Mouse (Mus musculus) liver, postnatal 0 days (tissue): ENCODE measurements at regions not wholly inside any gene's neighbourhood (a gene's known extent, or its start where the extent isn't known, plus 50 kb on each side); places are given as distances from the start of the nearest gene placed in this dataset.

ENCODE experiments used
- ATAC-seq: fragments of 200-750 bp; cut with Nextera tagmentation; 2 replicates; pipeline ENCODE4 v1.8.0; 2017; ENCODE audit warnings: mild to moderate bottlenecking, moderate library complexity
- DNase-seq: peaks from one replicate; pipeline ENCODE4 v3.0.0-alpha.2; 2016
- H3K27ac ChIP-seq: fragments of 300-500 bp; sonication (generic); 2 replicates; pipeline ENCODE4 v1.5.1; 2014; ENCODE audit warnings: antibody characterized with exemption, moderate library complexity, mild to moderate bottlenecking, low read depth
- H3K27me3 ChIP-seq: fragments of 300-500 bp; sonication (generic); 2 replicates; pipeline ENCODE4 v1.6.1; 2014; ENCODE audit warnings: low read length, control low read depth, mixed read lengths; ENCODE audit not compliant: insufficient read depth
- H3K36me3 ChIP-seq: fragments of 300-500 bp; sonication (generic); replicated peaks from 2 replicates; pipeline ENCODE4 v1.6.1; 2014; ENCODE audit warnings: mild to moderate bottlenecking, control low read depth, low read length, moderate library complexity, mixed read lengths; ENCODE audit not compliant: insufficient read depth
- H3K4me1 ChIP-seq: fragments of 300-500 bp; sonication (generic); 2 replicates; pipeline ENCODE4 v1.6.1; 2014; ENCODE audit warnings: antibody characterized with exemption, mild to moderate bottlenecking, control low read depth; ENCODE audit not compliant: insufficient read depth
- H3K4me2 ChIP-seq: fragments of 300-500 bp; sonication (generic); 2 replicates; pipeline ENCODE4 v1.6.1; 2014; ENCODE audit warnings: low read depth, mild to moderate bottlenecking, low read length, moderate library complexity, mixed read lengths
- H3K4me3 ChIP-seq: fragments of 300-500 bp; sonication (generic); 2 replicates; pipeline ENCODE4 v1.5.1; 2014; ENCODE audit warnings: low read depth, low read length
- H3K9ac ChIP-seq: fragments of 300-500 bp; sonication (generic); replicated peaks from 2 replicates; pipeline ENCODE4 v1.6.1; 2014; ENCODE audit warnings: mild to moderate bottlenecking, moderate library complexity
- H3K9me3 ChIP-seq: fragments of 300-500 bp; sonication (generic); 2 replicates; pipeline ENCODE4 v1.6.1; 2016; ENCODE audit warnings: mild to moderate bottlenecking, control low read depth, low read length, mixed read lengths
- CTCF ChIP-seq: sonication (generic); IDR thresholded peaks from 2 replicates; pipeline ENCODE4 v1.5.1; 2016; ENCODE audit warnings: antibody characterized with exemption, low read depth
- EP300 ChIP-seq: IDR thresholded peaks from 2 replicates; pipeline ENCODE4 v1.6.1; 2016; ENCODE audit warnings: antibody characterized with exemption, low read depth, mild to moderate bottlenecking
- WGBS: fragments of 180-500 bp; shearing (Covaris S2); extraction: QIAGEN DNeasy Blood & Tissue Kit; methylation state at CpG from one replicate; pipeline ENCODE4 v1.1.7; 2014; ENCODE audit not compliant: insufficient replicate concordance; 5-methylcytosine and 5-hydroxymethylcytosine counted together

- no peak for ATAC-seq
- H3K9ac ChIP-seq: no peak overlapping the region
- DNase-seq: no peak
- no peak overlapping the region for H3K27ac ChIP-seq
- no peaks in the 10 kb centered on the region for H3K4me1 ChIP-seq
- no peaks in the 10 kb centered on the region for H3K9me3 ChIP-seq
- TF ChIP-seq CTCF (no peak), EP300 (no peak)
- H3K27me3 ChIP-seq: no peaks in the 10 kb centered on the region
- no peak overlapping the region for H3K4me2 ChIP-seq
- no peak overlapping the region for H3K4me3 ChIP-seq
- H3K36me3 ChIP-seq: no peaks in the 10 kb centered on the region
These were observed 306.2 kb downstream of the Etaa1 start for GRCm38 (mm10) chr11:17647441-17647840.

DNA sequence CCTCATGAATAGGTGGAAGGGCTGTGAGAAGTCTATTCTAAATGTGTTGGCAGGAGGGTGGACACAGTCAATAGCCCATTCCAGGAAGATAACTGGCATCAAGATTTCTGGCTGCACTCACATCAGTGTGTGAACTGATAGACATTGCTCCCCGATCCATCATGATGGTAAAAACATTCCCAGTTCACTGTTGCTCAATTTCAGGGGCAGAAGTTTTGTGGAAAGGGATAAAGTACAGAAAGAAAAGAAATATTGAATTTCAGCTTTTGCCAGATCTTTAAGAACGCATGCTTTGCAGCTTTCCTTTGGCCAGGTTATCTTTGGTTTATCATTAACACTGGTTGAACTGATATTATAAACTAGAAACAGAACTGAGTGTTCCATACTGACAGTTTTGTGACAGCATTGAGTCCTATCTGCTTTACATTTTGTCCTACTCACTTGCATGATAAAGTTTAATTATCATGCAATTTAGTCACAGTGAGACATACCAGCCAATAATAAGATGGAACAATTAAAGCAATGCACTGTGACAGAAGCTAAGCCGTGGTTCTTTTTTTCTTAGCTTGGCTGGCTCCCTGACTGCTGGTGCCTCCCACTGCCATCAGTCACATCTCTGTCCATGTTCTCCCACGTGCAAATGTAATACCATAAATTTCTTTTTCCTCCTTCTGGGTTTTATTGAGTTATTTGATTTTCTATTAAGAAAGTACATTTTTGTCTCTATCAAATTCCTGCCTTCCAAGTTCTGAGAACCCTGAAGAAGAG lies 302.1 kb downstream of the Etaa1 start:
- Histone ChIP-seq H3K9me3 (no peaks in the 10 kb centered on the region), H3K27me3 (no peaks in the 10 kb centered on the region), H3K4me3 (no peak overlapping the region), H3K4me2 (no peak overlapping the region), H3K4me1 (no peaks in the 10 kb centered on the region), H3K27ac (no peak overlapping the region), H3K36me3 (no peaks in the 10 kb centered on the region), H3K9ac (no peak overlapping the region)
- no peak for TF ChIP-seq CTCF
- no peak for ATAC-seq
- WGBS: 61% methylated on average over 4 of the region's 4 CpGs
- no peak for DNase-seq

DNA sequence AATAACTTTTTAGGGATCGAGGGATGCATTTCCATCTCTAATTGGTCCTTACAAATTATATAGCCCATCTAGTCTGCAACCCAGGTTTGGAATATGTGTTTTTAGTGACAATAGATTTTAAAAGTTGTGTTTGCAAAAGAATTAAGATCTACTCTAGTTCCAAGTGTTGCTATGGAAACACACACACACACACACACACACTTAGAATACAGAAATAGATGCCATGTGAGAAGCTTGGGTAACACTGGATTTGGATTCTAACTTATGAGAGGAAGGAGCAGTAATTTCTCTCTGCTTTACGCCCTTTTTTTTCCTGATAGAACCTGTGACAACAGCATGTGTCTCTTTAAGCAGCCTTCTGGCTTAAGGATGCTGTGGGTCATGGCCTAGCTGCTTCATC lies 297.8 kb downstream of the Etaa1 start:
- WGBS: 78% methylated on average over 2 of the region's 2 CpGs
- no peak for TF ChIP-seq EP300
- no peak for TF ChIP-seq CTCF
- H3K4me3 ChIP-seq: no peak overlapping the region
- H3K27me3 ChIP-seq: no peaks in the 10 kb centered on the region
- no peak for ATAC-seq
- DNase-seq: no peak
- no peak overlapping the region for H3K9ac ChIP-seq
- no peaks in the 10 kb centered on the region for H3K4me1 ChIP-seq
- H3K27ac ChIP-seq: no peak overlapping the region
- H3K4me2 ChIP-seq: no peak overlapping the region
- H3K36me3 ChIP-seq: no peaks in the 10 kb centered on the region
- no peaks in the 10 kb centered on the region for H3K9me3 ChIP-seq

- H3K4me3 ChIP-seq: no peak overlapping the region
- DNase-seq (no peak), ATAC-seq (no peak)
- 74% methylated on average over 3 of the region's 3 CpGs for WGBS
- H3K27ac ChIP-seq: no peak overlapping the region
- H3K27me3 ChIP-seq: no peaks in the 10 kb centered on the region
- H3K36me3 ChIP-seq: no peaks in the 10 kb centered on the region
- no peak overlapping the region for H3K9ac ChIP-seq
- no peaks in the 10 kb centered on the region for H3K9me3 ChIP-seq
- no peaks in the 10 kb centered on the region for H3K4me1 ChIP-seq
- H3K4me2 ChIP-seq: no peak overlapping the region
- TF ChIP-seq EP300: no peak
- no peak for TF ChIP-seq CTCF
These were observed 296.0 kb downstream of the Etaa1 start for GRCm38 (mm10) chr11:17657720-17658119.

DNA sequence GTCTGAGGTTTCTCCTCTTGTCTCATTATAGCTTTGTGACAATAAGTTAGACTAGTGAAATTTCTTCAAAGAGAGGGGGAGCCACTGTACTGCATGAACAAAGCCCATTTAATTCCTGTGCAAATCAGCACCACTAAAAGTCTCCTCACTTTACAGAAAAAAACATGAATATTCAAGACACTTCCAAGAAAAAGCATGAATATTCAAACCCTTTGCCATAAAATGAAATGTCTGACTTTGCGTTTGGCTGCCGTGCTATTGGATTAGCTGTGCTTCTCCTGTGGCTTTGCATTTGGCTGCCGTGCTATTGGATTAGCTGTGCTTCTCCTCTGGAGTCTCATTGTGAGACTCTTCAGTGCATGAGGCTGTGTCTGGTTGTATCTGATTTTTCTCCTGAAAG lies 295.4 kb downstream of the Etaa1 start:
- no peak for TF ChIP-seq CTCF
- no peak for TF ChIP-seq EP300
- Histone ChIP-seq H3K4me1 (no peaks in the 10 kb centered on the region), H3K4me3 (no peak overlapping the region), H3K9ac (no peak overlapping the region), H3K4me2 (no peak overlapping the region), H3K36me3 (no peaks in the 10 kb centered on the region), H3K27me3 (no peaks in the 10 kb centered on the region), H3K27ac (no peak overlapping the region), H3K9me3 (no peaks in the 10 kb centered on the region)
- WGBS: 76% methylated on average over 3 of the region's 3 CpGs
- ATAC-seq (no peak), DNase-seq (no peak)

GRCm38 (mm10) chr11:17658717-17659116 lies 295.0 kb downstream of the Etaa1 start:
- WGBS: 83% methylated on average over 4 of the region's 4 CpGs
- TF ChIP-seq CTCF: no peak
- no peak for TF ChIP-seq EP300
- Histone ChIP-seq H3K9ac (no peak overlapping the region), H3K4me3 (no peak overlapping the region), H3K27me3 (no peaks in the 10 kb centered on the region), H3K4me2 (no peak overlapping the region), H3K9me3 (no peaks in the 10 kb centered on the region), H3K4me1 (no peaks in the 10 kb centered on the region), H3K36me3 (no peaks in the 10 kb centered on the region), H3K27ac (no peak overlapping the region)
- ATAC-seq (no peak), DNase-seq (no peak)

GRCm38 (mm10) chr11:17663893-17664292 lies 289.8 kb downstream of the Etaa1 start:
- no peak for ATAC-seq
- no peak overlapping the region for H3K4me3 ChIP-seq
- no peak overlapping the region for H3K27ac ChIP-seq

More at GRCm38 (mm10) chr11:17663893-17664292, 289.8 kb downstream of the Etaa1 start:
- H3K36me3 ChIP-seq: no peaks in the 10 kb centered on the region
- H3K4me2 ChIP-seq: no peak overlapping the region
- H3K9me3 ChIP-seq: no peaks in the 10 kb centered on the region
- WGBS: 78% methylated on average over 5 of the region's 5 CpGs
- H3K27me3 ChIP-seq: no peaks in the 10 kb centered on the region
- TF ChIP-seq CTCF (no peak), EP300 (no peak)
- H3K4me1 ChIP-seq: no peaks in the 10 kb centered on the region
- no peak overlapping the region for H3K9ac ChIP-seq
- DNase-seq: no peak
